Mouse (Mus musculus) skeletal muscle tissue, adult 2 months (tissue): ENCODE results near the gene Etfrf1.

Experiments used
- DNase-seq: peaks from one replicate; pipeline ENCODE4 v3.0.0-alpha.2; 2012; ENCODE audit warnings: low read depth, low spot score

Etfrf1 gene

GRCm38 (mm10) chr6:145224246-145224645, 13.3 kb downstream of the Etfrf1 start:
- DNase-seq, result no peak

- no peak for DNase-seq
Measured at GRCm38 (mm10) chr6:145226296-145226695, 15.4 kb downstream of the Etfrf1 start.

- no peak for DNase-seq
Measured at GRCm38 (mm10) chr6:145234391-145234790, 23.5 kb downstream of the Etfrf1 start.

- no peak for DNase-seq
Measured at GRCm38 (mm10) chr6:145235367-145235766, 24.4 kb downstream of the Etfrf1 start.

GRCm38 (mm10) chr6:145237148-145237547, 26.2 kb downstream of the Etfrf1 start:
- DNase-seq, result no peak

GRCm38 (mm10) chr6:145240285-145240684, 29.4 kb downstream of the Etfrf1 start:
- DNase-seq, result no peak

- DNase-seq, result no peak
Measured at GRCm38 (mm10) chr6:145242521-145242920, 31.6 kb downstream of the Etfrf1 start.

GRCm38 (mm10) chr6:145246841-145247240, 35.9 kb downstream of the Etfrf1 start:
- DNase-seq, result no peak

GRCm38 (mm10) chr6:145247886-145248285, 37.0 kb downstream of the Etfrf1 start:
- DNase-seq, result no peak

GRCm38 (mm10) chr6:145249291-145250184, 38.6 kb downstream of the Etfrf1 start:
- DNase-seq, result no peak

- peak; percentile 77 for DNase-seq
Measured at GRCm38 (mm10) chr6:145250185-145250791, 39.4 kb downstream of the Etfrf1 start, which contains the start of gene Kras. Kras (minus strand) TSS chr6:145250239.

- no peak for DNase-seq
Measured at GRCm38 (mm10) chr6:145250820-145251219, 39.9 kb downstream of the Etfrf1 start.

- DNase-seq, result no peak
Measured at GRCm38 (mm10) chr6:145255952-145256700, 45.2 kb downstream of the Etfrf1 start.

GRCm38 (mm10) chr6:145256701-145257073, 45.8 kb downstream of the Etfrf1 start:
- no peak for DNase-seq

GRCm38 (mm10) chr6:145262314-145262713, 51.4 kb downstream of the Etfrf1 start:
- DNase-seq, result no peak
